Mouse (Mus musculus) thymus, postnatal 36 days (tissue): ENCODE measurements around the gene Gm20388.

Source experiments
- DNase-seq, 2 experiments: peaks; one replicate each; pipeline ENCODE4 v3.0.0; 2022; ENCODE audit warnings: mixed read lengths in 2 of 2

Gene Gm20388

GRCm38 (mm10) chr8:120298601-120299532, 388.2 kb downstream of the Gm20388 start:
- no peak for DNase-seq

GRCm38 (mm10) chr8:120300601-120301141, 390.0 kb downstream of the Gm20388 start:
- peak; percentile 80 to 81 for DNase-seq

DNA sequence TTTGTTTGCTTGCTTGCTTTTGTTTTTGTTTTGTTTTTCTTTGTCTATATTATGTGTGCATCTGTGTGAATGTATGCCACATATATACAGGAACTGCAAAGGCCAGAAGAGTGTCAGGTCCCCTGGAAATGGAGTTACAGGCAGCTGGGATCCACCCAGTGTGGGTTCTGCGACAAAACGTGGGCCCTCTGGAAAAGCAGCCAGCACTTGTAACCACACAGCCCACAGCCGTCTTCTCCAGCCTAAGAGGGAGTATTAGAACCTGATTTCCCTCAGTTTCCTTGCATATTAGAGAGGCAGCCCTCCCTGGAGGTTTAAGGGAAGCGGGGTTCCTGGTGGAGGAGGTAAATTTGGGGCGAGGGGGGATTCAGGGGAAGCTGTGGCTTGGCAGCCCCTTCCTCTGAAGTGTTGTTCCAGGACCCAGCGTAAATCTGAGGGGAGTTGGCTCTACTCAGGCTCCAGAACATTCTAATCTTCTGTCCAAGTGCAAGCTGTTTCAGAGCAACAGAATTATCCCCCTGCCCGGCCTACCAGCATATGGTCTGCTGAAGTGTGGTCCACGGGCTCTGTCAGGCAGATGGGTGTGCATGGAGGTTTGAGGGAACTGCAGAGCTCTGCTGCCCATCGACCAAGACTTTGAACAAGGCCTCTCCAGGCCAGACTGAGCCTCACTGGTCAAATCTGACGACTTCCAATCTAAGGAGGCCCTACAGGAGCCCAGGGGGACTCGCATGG, 392.5 kb downstream of the Gm20388 start:
- no peak for DNase-seq

GRCm38 (mm10) chr8:120304097-120304496, 393.5 kb downstream of the Gm20388 start:
- no peak for DNase-seq

DNA sequence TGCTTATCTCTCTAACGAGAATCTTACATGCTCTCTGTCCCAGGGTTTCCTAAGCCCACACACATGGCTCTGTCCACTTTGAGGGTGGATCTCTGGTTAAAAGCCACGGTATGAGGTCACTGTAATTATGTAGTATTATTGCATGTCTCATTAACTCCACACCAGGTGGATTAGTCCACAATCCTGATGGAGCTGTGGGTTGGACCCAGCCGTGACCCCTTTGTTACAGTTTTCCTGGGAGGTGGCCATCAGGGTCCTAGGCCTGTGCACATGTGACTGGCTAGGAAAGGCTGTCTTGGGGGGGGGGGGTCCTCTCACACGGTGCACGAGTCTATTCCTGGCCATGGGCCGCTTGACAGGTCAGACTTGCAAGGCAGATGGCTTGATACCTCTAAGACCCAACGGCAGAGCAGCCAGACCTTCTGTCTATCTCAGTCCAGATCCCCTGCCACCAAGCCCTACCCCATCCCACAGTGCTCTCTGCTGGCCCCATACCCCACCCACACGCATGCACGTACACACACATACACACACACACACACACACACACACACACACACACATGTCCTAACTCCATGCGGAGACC, 395.3 kb downstream of the Gm20388 start:
- DNase-seq = no peak

DNA sequence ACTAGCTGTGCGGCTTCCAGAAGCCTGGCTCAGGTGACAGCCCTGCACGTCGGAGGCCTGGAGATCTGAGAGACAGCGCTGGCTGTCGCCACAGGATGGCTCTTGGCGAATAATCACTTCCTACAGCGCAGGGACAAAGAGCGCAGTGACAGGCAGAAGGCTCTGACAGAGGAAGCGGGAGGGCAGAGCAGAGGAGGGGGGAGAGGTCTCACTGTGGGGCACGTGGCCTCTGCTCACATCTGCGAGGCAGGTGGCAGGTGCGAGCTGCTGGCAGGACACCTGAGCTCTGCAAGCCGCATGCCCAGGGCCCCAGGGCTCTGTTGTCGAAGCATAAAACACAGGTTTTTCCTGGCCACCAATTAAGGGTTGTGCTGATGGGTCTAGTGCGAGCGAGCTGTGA, 396.5 kb downstream of the Gm20388 start:
- peak; percentile 79 to 91 for DNase-seq

GRCm38 (mm10) chr8:120307528-120307927, 396.9 kb downstream of the Gm20388 start:
- DNase-seq = no peak

- no peak for DNase-seq
These were observed 397.5 kb downstream of the Gm20388 start for GRCm38 (mm10) chr8:120308131-120308530.

DNA sequence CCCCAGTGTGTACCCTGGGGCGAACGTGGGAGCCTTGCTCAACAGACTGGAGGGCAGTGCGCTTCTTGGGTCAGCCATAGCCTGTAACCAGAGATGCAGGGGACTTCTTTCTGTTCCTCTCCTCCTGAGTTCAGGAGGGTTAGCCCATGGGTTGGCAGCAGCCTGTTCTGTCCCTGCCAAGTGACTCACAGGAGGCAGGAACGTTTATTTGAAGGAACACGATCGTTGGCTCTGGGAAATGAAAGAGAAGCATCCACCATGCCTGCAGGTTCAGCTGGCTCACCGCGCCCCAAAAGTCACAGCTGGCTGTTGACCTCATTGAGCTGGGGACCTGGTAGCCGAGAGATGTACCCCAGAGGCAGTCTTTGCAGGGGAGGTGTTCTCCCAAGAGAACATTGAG, 397.9 kb downstream of the Gm20388 start:
- DNase-seq = no peak

DNA sequence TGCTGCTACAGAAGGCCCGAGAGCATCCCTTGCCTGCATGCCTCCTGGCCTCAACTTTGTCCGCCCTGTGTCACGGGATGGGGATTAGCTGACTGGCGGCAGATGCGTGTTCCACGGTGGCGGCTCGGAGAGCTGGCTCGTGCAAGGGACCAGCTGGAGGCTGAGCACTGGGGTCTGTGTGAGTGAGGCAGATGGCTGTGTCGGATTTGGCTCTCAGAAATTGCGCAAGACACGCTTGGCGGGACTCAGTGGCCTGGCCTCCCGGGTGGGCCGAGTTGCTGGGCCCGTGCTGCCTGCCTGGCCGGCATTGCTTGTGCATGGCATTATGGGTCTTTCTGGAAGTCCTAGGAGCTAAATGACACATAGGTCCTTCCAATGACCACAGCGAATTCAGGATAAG, 398.7 kb downstream of the Gm20388 start:
- no peak for DNase-seq

DNA sequence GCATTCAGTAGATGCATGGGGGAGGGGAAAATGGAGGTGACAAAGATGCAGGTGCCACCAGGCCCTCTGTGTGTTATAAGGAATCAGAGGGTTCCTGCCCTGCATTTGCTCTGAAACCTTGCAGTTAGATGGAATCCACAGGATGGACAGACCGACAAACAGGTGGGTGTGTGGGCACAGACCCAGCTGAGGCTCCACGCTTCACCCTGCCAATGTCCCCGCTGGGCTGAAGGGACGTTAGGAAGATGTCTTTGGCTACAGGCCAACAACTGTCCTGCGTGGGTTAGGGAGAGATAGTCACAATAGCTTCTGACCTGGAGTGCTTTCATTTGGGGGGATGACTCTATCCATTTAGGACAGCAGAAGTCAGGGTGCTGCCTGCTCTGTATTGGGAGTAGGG, 399.4 kb downstream of the Gm20388 start:
- no peak for DNase-seq

DNA sequence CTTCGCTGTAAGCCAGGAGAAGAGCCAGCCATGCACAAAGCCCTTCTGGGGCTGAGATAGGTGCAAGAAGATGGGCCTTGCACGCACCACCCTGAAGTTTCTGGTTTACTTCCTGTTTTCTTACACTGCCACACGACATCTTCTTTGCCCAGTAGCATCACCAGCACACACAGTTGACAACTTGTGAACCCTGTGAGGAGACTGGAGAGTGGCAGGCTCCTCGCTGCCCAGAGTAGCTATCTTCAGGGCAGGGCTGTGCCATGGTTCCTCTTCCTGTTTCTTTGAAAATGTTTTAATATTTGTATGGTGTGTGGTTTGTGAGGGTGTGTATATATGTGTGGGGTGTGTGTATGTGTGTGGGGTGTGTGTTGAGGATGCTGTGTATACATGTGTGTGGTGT, 401.8 kb downstream of the Gm20388 start:
- DNase-seq = no peak

GRCm38 (mm10) chr8:120313674-120314073, 403.0 kb downstream of the Gm20388 start:
- DNase-seq = no peak

DNA sequence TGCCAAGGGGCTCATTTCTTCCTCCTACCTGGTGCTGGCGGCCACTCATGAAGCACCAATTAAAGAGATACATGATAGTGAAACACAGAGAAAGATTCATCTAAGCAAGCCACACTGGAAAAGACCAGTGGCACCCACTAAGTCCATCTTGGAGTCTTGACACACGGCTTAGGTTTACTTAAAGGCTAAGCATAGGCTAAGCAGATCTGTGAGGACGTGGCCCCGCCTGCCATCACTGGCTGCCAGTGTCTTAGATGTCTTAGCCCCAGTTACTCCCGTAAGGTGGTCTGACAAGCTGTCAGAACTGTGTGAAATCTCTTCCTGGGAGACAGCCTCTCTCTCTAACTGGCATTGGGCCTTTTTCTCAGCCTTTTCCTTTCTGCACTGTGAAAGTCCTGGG, 404.3 kb downstream of the Gm20388 start:
- DNase-seq = no peak

DNA sequence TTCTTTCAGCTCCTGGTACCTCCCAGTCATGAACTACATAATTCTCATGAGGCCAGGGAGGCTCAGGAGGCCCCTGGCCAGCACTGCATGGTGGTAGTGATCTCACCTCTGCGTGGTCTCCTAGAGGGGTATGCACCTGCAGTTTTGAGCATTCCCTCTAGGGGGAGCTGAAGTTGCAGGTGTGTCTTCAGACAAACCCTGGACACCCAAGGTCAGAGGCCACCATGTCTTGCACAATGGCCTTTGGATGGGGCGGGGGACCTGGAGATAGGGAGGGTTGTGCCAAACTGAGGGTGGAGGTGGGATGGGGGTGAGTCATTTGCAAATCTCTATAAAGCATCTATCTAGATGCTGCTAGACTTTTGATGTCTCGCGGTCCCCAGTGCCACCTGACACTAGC, 405.0 kb downstream of the Gm20388 start:
- DNase-seq = peak; percentile 50 to 52

DNA sequence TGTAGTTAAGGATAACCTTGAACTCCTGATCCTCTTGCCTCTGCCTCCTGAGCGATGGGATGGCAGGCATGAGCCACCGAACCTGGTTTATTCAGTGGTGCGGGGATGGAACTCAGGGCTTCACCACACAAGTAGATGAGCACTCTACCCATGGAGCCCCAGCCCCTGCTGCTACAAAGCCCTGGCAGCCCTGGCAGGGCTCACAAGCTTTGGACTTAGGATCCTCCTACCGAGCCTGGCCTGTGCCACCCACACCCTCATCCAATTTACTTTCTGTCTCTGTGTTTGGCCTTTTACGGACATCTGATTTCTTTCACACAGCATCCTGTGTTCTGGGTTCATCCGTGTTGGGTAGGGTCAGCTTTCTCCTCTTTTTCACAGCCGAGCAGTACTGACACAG, 406.1 kb downstream of the Gm20388 start:
- DNase-seq = no peak

DNA sequence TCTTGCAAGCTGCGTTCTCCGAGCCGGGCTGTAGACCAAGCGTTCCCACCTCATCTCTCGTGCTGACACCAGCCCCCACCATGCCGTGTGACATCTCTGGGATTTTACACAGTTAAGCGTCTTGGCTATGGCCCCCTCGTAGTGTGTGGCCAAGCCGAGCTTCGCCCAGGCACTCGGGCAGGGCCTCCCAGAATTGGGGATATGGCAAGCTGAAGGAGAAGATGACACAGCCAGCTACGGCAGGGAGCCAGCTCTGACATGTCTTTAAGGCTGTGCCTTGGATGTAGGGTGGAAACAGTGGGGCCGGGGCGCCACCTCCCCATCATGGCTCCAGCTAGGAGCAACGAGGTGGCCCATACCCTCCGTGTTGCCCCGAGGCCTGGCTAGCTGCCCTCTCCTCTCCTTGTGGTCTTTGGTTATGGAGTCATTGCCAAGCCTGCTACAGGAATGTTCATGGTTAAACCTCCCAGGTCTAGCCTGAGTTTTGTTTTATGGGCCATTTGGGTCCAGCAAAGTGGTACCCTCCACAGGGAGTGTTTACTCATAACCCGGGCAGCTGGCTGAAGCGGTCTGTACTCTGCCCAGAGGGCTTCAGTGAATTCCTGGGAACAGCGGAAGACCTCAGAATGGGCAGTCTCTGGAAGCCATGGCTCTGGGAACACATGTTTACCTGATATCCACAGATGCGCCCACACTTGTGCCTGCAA, 406.6 kb downstream of the Gm20388 start:
- no peak for DNase-seq

DNA sequence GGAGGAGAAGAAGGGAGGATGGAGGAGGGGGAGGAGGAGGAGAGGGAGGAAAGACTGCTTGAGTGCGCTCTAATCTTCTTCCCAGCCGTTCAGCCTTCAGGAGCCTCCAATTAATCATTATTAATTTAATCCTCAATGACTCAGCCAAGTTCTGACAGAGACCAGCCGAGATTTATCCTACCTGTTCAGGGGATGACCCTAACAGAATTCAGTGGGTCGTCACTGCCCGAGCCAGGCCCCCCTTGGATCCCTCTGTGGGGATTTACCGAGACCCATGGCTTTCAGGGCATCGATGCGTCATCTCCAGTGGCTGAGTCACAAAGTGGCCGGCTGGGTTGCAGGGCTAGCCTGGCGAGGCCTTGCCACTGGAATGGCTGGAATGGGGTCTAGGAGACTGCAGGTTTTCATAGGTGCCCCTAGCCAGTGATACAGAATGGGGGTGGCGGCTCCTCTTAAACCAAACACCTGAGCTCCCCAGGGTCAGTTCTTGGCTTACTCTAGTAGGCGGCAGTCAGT, 407.9 kb downstream of the Gm20388 start:
- DNase-seq = no peak

- peak; percentile 79 to 83 for DNase-seq
These were observed 408.8 kb downstream of the Gm20388 start for GRCm38 (mm10) chr8:120319449-120319848.

GRCm38 (mm10) chr8:120320146-120320545, 409.5 kb downstream of the Gm20388 start:
- no peak for DNase-seq

GRCm38 (mm10) chr8:120321724-120322123, 411.1 kb downstream of the Gm20388 start:
- DNase-seq = peak; percentile 45 to 51

DNA sequence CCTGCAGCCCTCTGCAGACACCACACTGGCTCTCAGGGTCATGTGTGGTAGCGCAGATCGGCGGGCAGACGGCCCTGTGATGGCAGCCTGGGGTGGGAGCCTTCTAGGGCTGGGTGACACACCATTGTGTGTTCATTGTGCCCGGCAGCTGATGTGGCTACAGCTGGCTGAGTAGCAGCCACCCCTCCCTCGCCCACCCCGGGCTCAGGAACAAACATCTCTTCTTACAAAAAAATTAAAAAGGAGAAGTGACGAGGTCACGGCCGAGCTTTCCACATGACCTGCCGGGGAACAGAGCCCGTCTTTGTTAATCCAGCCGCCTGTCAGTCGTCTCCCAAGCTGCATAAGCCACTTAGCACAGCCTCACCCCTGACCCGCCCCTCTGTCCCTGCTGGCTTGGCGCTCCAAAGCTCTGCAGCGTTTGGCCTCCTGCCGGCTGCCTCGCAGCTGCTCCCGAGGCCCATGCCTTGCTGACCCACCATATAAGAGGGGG, 412.4 kb downstream of the Gm20388 start:
- no peak for DNase-seq
